In the genomic region with DNA sequence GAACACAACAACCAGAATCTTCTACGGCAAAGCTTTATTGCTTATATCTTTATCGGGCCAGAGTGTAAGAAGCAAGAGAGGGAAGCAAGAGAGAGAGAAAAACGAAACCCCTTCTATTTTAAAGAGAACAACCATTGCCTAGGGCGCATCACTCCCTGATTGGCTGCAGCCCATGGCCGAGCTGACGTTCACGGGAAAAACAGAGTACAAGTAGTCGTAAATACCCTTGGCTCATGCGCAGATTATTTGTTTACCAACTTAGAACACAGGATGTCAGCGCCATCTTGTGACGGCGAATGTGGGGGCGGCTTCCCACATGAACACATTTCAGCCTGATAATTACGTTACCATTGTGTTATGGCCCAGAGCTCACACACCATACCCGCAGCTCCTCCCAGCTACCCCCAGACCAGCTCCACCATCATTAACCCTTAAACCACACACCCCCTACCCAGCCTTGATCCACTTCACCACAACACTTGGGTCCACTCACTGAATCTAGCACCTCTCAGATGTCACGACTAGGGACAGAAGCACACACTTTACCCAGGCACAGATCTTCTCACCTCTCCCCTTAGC, we compare ENCODE assay signal across 16 mouse cellular contexts. TPM values are rescaled to one million over a fixed set of nuclear protein-coding genes. Genes with fewer than 3 reads are reported as not detected.
DNase-seq lines count a peak whose midpoint lies in the region; ATAC-seq and TF ChIP-seq lines count a peak whose summit lies in the region.
"Not testable (repeated sequence)": the region's sequence is repeated elsewhere in the genome, so short reads cannot be mapped to it uniquely, and the experiment has no call there.
"Had no signal": no experiment of that assay in that cellular context is flagged by ENCODE, and none has a peak within 500 bp of the region (broad histone marks: within the 10 kb centered on the region; RNA-seq: fewer than 3 reads in every experiment).

No protein-coding gene starts in this region.

- H3K36me3 ChIP-seq in embryonic facial prominence, embryonic 14.5 days (ENCODE audit: control insufficient read depth, insufficient read depth, low read length); hindbrain, embryonic 14.5 days (replicated peaks; ENCODE audit: control insufficient read depth, insufficient read depth); kidney, postnatal 0 days (ENCODE audit: insufficient read depth, low read length); lung, embryonic 16.5 days (ENCODE audit: control insufficient read depth, insufficient read depth, low read length); midbrain, embryonic 15.5 days (replicated peaks): not testable (repeated sequence)

- not testable (repeated sequence) for H3K9me3 ChIP-seq in embryonic facial prominence, embryonic 14.5 days (ENCODE audit: control insufficient read depth, low read length); hindbrain, embryonic 14.5 days (ENCODE audit: control insufficient read depth, low read length); kidney, postnatal 0 days (replicated peaks; ENCODE audit: low read length); lung, embryonic 16.5 days (ENCODE audit: control insufficient read depth, low read length); midbrain, embryonic 15.5 days

- H3K4me1 ChIP-seq in embryonic facial prominence, embryonic 14.5 days (ENCODE audit: control insufficient read depth, insufficient read depth, low read length); hindbrain, embryonic 14.5 days (replicated peaks; ENCODE audit: control insufficient read depth, insufficient read depth, low read length); kidney, postnatal 0 days (replicated peaks; ENCODE audit: insufficient read depth, low read length); lung, embryonic 16.5 days (replicated peaks; ENCODE audit: control insufficient read depth, insufficient read depth, low read length); midbrain, embryonic 15.5 days: not testable (repeated sequence)

- peak; percentile 20; the same call in 1 of the 2 replicates for TF ChIP-seq CTCF in gastrocnemius, adult 2 months (IDR thresholded peaks at IDR 0.05)
- peak; percentile 32; the same call in 1 of the 2 replicates for TF ChIP-seq CTCF in kidney, postnatal 0 days (IDR thresholded peaks at IDR 0.05; ENCODE audit: low read depth)

- H3K4me2 ChIP-seq in embryonic facial prominence, embryonic 14.5 days (ENCODE audit: low read depth, low read length); hindbrain, embryonic 14.5 days (replicated peaks); kidney, postnatal 0 days (ENCODE audit: low read length); midbrain, embryonic 15.5 days: not testable (repeated sequence)
- H3K4me2 ChIP-seq in lung, embryonic 16.5 days (ENCODE audit: low read depth, low read length): peak overlapping the region; percentile 53

- peak; percentile 23 for DNase-seq in embryonic facial prominence, embryonic 14.5 days (ENCODE audit: low spot score)
- DNase-seq in gastrocnemius, adult 2 months; hindbrain, embryonic 14.5 days (ENCODE audit: low spot score); kidney, postnatal 0 days (ENCODE audit: low spot score): not testable (repeated sequence)
- DNase-seq in retina, postnatal 1 day: peak; percentile 70

- WGBS in embryonic facial prominence, embryonic 14.5 days: 15% methylated on average over 8 of the region's 16 CpGs
- 7% methylated on average over 9 of the region's 16 CpGs for WGBS in hindbrain, embryonic 14.5 days
- WGBS in kidney, postnatal 0 days: 3% methylated on average over 8 of the region's 16 CpGs
- WGBS in lung, embryonic 16.5 days: 1% methylated on average over 8 of the region's 16 CpGs
- 5% methylated on average over 11 of the region's 16 CpGs for WGBS in midbrain, embryonic 15.5 days

- not testable (repeated sequence) for H3K27ac ChIP-seq in embryonic facial prominence, embryonic 14.5 days (replicated peaks; ENCODE audit: low read depth, low read length); gastrocnemius, adult 2 months; hindbrain, embryonic 14.5 days; kidney, postnatal 0 days; midbrain, embryonic 15.5 days
- peak overlapping the region; percentile 94 for H3K27ac ChIP-seq in lung, embryonic 16.5 days (ENCODE audit: low read length)

- not testable (repeated sequence) for H3K4me3 ChIP-seq in embryonic facial prominence, embryonic 14.5 days (ENCODE audit: low read depth, low read length); gastrocnemius, adult 2 months; hindbrain, embryonic 14.5 days (replicated peaks; ENCODE audit: low read length); kidney, postnatal 0 days (replicated peaks; ENCODE audit: low read depth, low read length); midbrain, embryonic 15.5 days
- peak overlapping the region; percentile 47 for H3K4me3 ChIP-seq in lung, embryonic 16.5 days (ENCODE audit: low read length)

- not testable (repeated sequence) for H3K9ac ChIP-seq in embryonic facial prominence, embryonic 14.5 days (ENCODE audit: low read depth, low read length); hindbrain, embryonic 14.5 days; kidney, postnatal 0 days (ENCODE audit: low read depth, low read length); midbrain, embryonic 15.5 days
- H3K9ac ChIP-seq in lung, embryonic 16.5 days (ENCODE audit: low read length): peak overlapping the region; percentile 70

- peak; percentile 76 for ATAC-seq in CD4-positive, CD25-positive, alpha-beta regulatory T cell, adult 4 months
- ATAC-seq in embryonic facial prominence, embryonic 14.5 days (ENCODE audit: low read depth): peak; percentile 18; the same call in 1 of the 2 replicates
- ATAC-seq in hindbrain, embryonic 14.5 days (ENCODE audit: low FRiP score): peak; percentile 75
- peak; percentile 76; the same call in 1 of the 2 replicates for ATAC-seq in kidney, postnatal 0 days (replicated peaks; ENCODE audit: low FRiP score, low read depth)
- peak; percentile 79 for ATAC-seq in lung, embryonic 16.5 days (ENCODE audit: low read depth)
- ATAC-seq in midbrain, embryonic 15.5 days (replicated peaks): peak; percentile 87

- intact Hi-C loops in gastrocnemius, adult 2 months (cut with DNase I): loop anchor here (5.0 kb wide), 1 partner anchor 468 kb away; no protein-coding TSS in a partner anchor

- H3K27me3 ChIP-seq in embryonic facial prominence, embryonic 14.5 days (replicated peaks; ENCODE audit: control insufficient read depth, insufficient read depth, low read length): peaks cover 93% of the 10 kb centered on the region
- H3K27me3 ChIP-seq in hindbrain, embryonic 14.5 days (ENCODE audit: control insufficient read depth, insufficient read depth, low read length): peaks cover 95% of the 10 kb centered on the region
- H3K27me3 ChIP-seq in kidney, postnatal 0 days (ENCODE audit: insufficient read depth, low read length): peaks cover 87% of the 10 kb centered on the region
- peaks cover 74% of the 10 kb centered on the region for H3K27me3 ChIP-seq in lung, embryonic 16.5 days (ENCODE audit: control insufficient read depth, insufficient read depth, low read depth, low read length)
- H3K27me3 ChIP-seq in midbrain, embryonic 15.5 days (replicated peaks): peaks cover 91% of the 10 kb centered on the region

RNA-seq across cellular contexts. Expression of gene Nkx2-1, which starts 11.4 kb away (rescaled TPM):
- not detected for polyA plus RNA-seq in CD4-positive, CD25-positive, alpha-beta regulatory T cell, adult 4 months (2017; shearing (Covaris generic))
- polyA plus RNA-seq in embryonic facial prominence, embryonic 14.5 days (2014; fragmentation: Nextera tagmentation; extraction: Ambion mirVana): 0.73 and 0.99 TPM in 2 replicates
- not detected for total RNA-seq in gastrocnemius, adult 2 months (2021)
- not detected in 2 replicates for polyA plus RNA-seq in hindbrain, embryonic 14.5 days (2014; fragmentation: Nextera tagmentation; extraction: Ambion mirVana)
- polyA plus RNA-seq in kidney, postnatal 0 days (2015; fragmentation: Nextera tagmentation; extraction: Ambion mirVana): not detected in 2 replicates
- polyA plus RNA-seq in lung, embryonic 16.5 days (2015; fragmentation: Nextera tagmentation; extraction: Ambion mirVana): 74.8 and 91.7 TPM in 2 replicates
- 6.3 and 8.0 TPM in 2 replicates for polyA plus RNA-seq in midbrain, embryonic 15.5 days (2015; fragmentation: Nextera tagmentation; extraction: Ambion mirVana)
- total RNA-seq: ES-E14; gastrocnemius, postnatal 14 days; heart, postnatal 36 days had no signal
- polyA plus RNA-seq: embryonic facial prominence, embryonic 15.5 days; large intestine, adult 2 months; liver, embryonic 13.5 days; macrophage; testis, adult 2 months had no signal

Comparison
In these comparisons a context has a peak if more than half of its experiments do, and no peak if none do; other contexts are left out.
1. ATAC-seq: peak in every context shown above with its lines; median percentile 87 in midbrain, embryonic 15.5 days; 79 in lung, embryonic 16.5 days; 76 in CD4-positive, CD25-positive, alpha-beta regulatory T cell, adult 4 months; 76 in kidney, postnatal 0 days; 75 in hindbrain, embryonic 14.5 days; 18 in embryonic facial prominence, embryonic 14.5 days.